Mouse (Mus musculus): ENCODE data around the gene Lrrtm1. TPM values are rescaled to one million over a fixed set of nuclear protein-coding genes. Genes with fewer than 3 reads are reported as not detected.

The Lrrtm1 gene
- total RNA-seq, 2 experiments from 2014 or later = not detected

GRCm38 (mm10) chr6:77291415-77291814 lies 48.9 kb downstream of the Lrrtm1 start:
- no peak for ATAC-seq (replicated peaks; ENCODE audit: low FRiP score, low TSS enrichment, poor library complexity, severe bottlenecking)

- no peak for ATAC-seq (replicated peaks; ENCODE audit: low FRiP score, low TSS enrichment, poor library complexity, severe bottlenecking)
Measured at GRCm38 (mm10) chr6:77301305-77301704, 58.8 kb downstream of the Lrrtm1 start.

GRCm38 (mm10) chr6:77306796-77307195 lies 64.3 kb downstream of the Lrrtm1 start:
- ATAC-seq (replicated peaks; ENCODE audit: low FRiP score, low TSS enrichment, poor library complexity, severe bottlenecking) = no peak
